Mouse (Mus musculus): ENCODE measurements around the gene Gm49380. TPM values are rescaled to one million over a fixed set of nuclear protein-coding genes. Genes with fewer than 3 reads are reported as not detected.

Gene Gm49380
- total and polyA plus RNA-seq, 2 experiments from 2014 or later = 0.81 TPM; not detected in 1

DNA sequence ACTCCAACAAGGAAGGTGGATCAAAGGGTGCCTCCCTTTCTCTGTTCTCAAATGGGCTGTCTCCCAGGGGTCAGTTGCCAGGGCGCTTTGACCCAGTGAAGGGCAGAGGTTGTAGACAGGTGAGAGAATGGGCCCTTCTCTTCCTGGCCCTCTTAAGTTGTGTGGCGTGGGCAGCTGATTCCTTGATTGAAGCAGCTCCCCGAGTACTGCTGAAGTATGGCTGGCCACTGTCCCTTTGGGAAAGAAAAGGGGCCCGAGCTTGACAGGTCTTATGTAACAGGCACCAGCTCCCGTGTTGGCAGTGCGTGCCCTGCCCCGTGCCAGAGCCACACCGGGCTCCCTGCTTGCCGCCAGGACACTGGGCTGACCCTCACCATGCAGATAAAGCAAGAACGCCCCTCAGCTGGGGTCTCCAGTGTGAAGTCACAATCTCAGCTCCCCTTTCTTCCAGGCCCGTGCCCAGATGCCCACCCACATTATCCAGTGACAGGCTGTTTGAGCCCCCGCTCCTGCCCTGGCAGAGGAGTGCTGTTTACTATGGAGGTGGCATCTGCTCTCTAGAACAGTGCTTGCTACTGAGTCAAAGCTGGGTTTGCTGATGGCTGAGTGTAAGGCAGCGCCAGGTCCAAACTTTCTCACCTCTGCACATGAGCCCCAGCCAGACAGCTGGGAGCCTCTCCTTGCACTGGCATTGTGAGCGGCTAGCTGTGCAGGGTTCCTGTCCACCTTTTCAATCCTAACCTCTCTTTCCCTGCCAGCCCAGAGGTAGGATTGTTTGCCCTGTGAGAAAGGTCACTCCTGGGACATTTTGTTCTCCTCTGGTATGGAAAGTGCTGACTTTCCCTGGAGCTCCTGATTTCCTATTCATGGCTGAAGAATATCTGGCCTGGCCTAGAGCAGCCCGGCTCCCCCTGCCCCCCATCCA, 27.3 kb downstream of the Gm49380 start:
- Histone ChIP-seq H3K36me3 (ENCODE audit: insufficient read depth) (peaks cover 1% of the 10 kb centered on the region; the same call in 1 of the 2 replicates), H3K4me2 (ENCODE audit: low read depth) (peak overlapping the region; percentile 100)

DNA sequence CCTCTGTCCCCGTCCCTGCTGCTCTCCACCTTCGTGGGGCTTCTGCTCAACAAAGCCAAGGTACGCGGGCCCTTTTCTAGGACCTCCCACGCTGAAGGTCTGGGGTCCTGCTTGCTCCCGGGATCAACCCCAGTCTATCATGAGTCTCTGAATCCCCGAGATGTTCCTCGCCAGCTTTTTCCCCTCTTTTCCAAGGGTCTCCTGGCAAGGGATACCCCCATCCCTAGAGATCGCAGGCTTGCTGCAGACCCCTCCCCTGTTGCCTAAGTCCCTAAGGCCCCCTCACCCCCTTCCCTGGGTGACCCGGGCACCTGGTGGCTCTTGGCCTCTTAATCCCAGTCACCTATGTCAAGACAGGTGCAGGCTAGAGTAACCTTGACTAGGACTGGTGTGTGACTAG, 28.0 kb downstream of the Gm49380 start:
- Histone ChIP-seq H3K36me3 (ENCODE audit: insufficient read depth) (no peaks in the 10 kb centered on the region), H3K27me3 (ENCODE audit: insufficient read depth, low read length) (no peaks in the 10 kb centered on the region), H3K4me1 (ENCODE audit: insufficient read depth) (peaks cover 17% of the 10 kb centered on the region; the same call in 1 of the 2 replicates), H3K9me3 (ENCODE audit: low read length) (no peaks in the 10 kb centered on the region), H3K9ac (peak overlapping the region; percentile 61), H3K27ac (ENCODE audit: low read depth, low read length) (no peak overlapping the region), H3K4me3 (ENCODE audit: low read depth, low read length) (peak overlapping the region; percentile 53), H3K4me2 (ENCODE audit: low read depth) (peak overlapping the region; percentile 100)
- 5% methylated on average over 10 of the region's 10 CpGs for WGBS
- TF ChIP-seq CTCF (IDR thresholded peaks at IDR 0.05; ENCODE audit: low read depth) = no peak
- no peak for ATAC-seq
- no peak for DNase-seq

More for the DNA sequence above, 27.3 kb downstream of the Gm49380 start:
- ATAC-seq (no peak), DNase-seq (no peak)
- no peaks in the 10 kb centered on the region for H3K9me3 ChIP-seq (ENCODE audit: low read length)
- peaks cover 17% of the 10 kb centered on the region; the same call in 1 of the 2 replicates for H3K4me1 ChIP-seq (ENCODE audit: insufficient read depth)
- peak overlapping the region; percentile 53; the same call in 1 of the 2 replicates for H3K4me3 ChIP-seq (ENCODE audit: low read depth, low read length)
- no peak overlapping the region for H3K27ac ChIP-seq (ENCODE audit: low read depth, low read length)
- WGBS = 51% methylated on average over 15 of the region's 15 CpGs
- no peaks in the 10 kb centered on the region for H3K27me3 ChIP-seq (ENCODE audit: insufficient read depth, low read length)
- H3K9ac ChIP-seq = no peak overlapping the region
- no peak for TF ChIP-seq CTCF (IDR thresholded peaks at IDR 0.05; ENCODE audit: low read depth)

DNA sequence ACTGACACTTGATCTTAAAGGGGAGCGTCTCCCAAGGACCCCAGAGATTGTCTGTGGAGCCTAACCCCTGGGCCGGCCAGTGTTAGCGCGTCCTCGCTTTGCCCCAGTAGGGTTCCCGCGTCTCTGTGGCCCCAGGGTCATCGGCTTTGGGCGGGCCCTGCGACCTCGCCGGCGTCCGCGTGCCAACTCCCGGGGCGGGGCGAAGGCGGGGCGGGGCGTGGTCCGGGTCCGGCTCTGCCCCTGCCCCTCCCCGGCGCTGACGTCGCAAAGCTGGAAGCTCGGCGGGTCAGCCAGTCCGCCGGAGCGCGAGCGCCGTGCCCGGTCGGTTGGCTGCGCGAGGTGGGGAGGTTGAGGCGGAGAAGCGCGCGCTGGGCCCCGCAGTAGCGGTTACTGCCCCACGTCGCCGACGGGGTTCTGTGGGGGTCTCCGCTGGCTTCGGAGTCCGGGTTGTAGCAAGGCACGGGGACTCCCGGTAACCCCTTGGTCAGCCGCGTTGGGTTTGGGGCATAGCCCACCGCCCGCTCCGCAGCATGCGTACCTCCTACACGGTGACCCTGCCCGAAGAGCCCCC, 28.6 kb downstream of the Gm49380 start:
- Histone ChIP-seq H3K4me2 (ENCODE audit: low read depth) (peak overlapping the region; percentile 100), H3K27me3 (ENCODE audit: insufficient read depth, low read length) (no peaks in the 10 kb centered on the region), H3K4me3 (ENCODE audit: low read depth, low read length) (peak overlapping the region; percentile 53), H3K9me3 (ENCODE audit: low read length) (no peaks in the 10 kb centered on the region), H3K9ac (peak overlapping the region; percentile 61), H3K27ac (ENCODE audit: low read depth, low read length) (no peak overlapping the region), H3K36me3 (ENCODE audit: insufficient read depth) (no peaks in the 10 kb centered on the region), H3K4me1 (ENCODE audit: insufficient read depth) (peaks cover 17% of the 10 kb centered on the region; the same call in 1 of the 2 replicates)
- TF ChIP-seq CTCF (IDR thresholded peaks at IDR 0.05; ENCODE audit: low read depth) = no peak
- DNase-seq (no peak), ATAC-seq (peak; percentile 10; the same call in 1 of the 2 replicates)
- WGBS = under 1% methylated on average over 61 of the region's 62 CpGs

DNA sequence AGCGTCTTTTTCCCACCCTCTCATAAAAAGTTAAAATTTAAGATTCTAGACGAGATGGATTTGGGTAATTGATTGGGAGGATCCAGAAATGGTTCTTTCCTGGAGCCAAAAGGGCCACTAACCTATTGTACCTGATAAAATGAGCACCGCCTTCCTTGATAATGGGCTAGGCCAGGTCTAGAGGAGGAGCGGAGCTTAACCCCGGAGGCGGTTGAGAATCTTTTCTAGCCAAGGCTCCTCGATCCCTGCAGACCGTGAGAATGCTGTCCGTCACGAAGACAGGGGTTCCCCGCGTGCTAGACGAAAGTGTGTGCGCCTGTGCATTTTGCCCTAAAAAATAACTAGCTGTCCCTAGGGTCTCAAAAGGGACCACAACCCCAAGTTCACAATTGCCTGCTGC, 29.1 kb downstream of the Gm49380 start:
- TF ChIP-seq CTCF (IDR thresholded peaks at IDR 0.05; ENCODE audit: low read depth) = no peak
- H3K36me3 ChIP-seq (ENCODE audit: insufficient read depth) = no peaks in the 10 kb centered on the region
- peak overlapping the region; percentile 100 for H3K4me2 ChIP-seq (ENCODE audit: low read depth)
- WGBS = 3% methylated on average over 14 of the region's 14 CpGs
- H3K9me3 ChIP-seq (ENCODE audit: low read length) = no peaks in the 10 kb centered on the region
- peak overlapping the region; percentile 61 for H3K9ac ChIP-seq
- peak overlapping the region; percentile 35; the same call in 1 of the 2 replicates for H3K27ac ChIP-seq (ENCODE audit: low read depth, low read length)
- ATAC-seq (no peak), DNase-seq (no peak)
- peak overlapping the region; percentile 53 for H3K4me3 ChIP-seq (ENCODE audit: low read depth, low read length)
- H3K27me3 ChIP-seq (ENCODE audit: insufficient read depth, low read length) = no peaks in the 10 kb centered on the region
- H3K4me1 ChIP-seq (ENCODE audit: insufficient read depth) = peaks cover 17% of the 10 kb centered on the region; the same call in 1 of the 2 replicates

DNA sequence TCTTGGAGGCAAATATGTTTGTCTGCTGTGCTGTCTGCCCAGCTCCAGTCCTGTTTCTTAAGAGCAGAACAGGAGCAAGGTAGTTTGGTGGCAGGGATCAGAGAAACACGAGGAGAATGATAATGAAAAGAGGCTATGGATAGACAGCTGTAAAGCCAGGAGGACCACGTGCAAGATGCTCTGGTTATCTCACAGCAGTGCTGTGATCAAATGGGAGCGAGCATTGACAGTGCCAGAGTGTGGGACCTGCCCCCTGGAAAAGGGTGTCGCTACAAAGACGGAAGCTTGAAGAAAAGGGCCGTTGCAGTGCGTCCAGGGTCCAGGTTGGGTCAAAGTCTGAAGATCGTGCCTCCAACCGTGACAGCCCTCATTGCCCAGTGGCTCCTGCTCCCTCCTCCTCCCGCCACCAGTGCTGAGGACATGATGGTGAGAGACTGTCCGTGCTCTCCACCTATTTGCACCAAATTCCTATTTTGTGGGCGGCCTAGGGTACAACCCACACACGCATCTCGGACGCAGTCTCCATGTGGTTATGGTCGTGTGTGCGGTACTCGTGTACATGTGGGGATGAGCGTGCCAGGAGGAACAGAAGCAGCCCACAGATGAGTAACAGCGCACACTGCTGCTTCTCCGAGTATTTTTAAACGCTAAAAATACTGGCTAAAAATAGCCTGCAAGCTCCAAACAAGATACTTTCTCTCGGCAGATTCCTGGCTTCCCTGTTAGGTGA, 29.7 kb downstream of the Gm49380 start:
- 0 out of 2 replicates have a peak overlapping the region, but pooled peaks have one; percentile 61 for H3K9ac ChIP-seq
- 17% methylated on average over 23 of the region's 23 CpGs for WGBS
- no peaks in the 10 kb centered on the region for H3K36me3 ChIP-seq (ENCODE audit: insufficient read depth)
- no peaks in the 10 kb centered on the region for H3K9me3 ChIP-seq (ENCODE audit: low read length)
- H3K27me3 ChIP-seq (ENCODE audit: insufficient read depth, low read length) = no peaks in the 10 kb centered on the region
- ATAC-seq (peak; percentile 73), DNase-seq (peak; percentile 78)
- no peak for TF ChIP-seq CTCF (IDR thresholded peaks at IDR 0.05; ENCODE audit: low read depth)
- H3K4me3 ChIP-seq (ENCODE audit: low read depth, low read length) = peak overlapping the region; percentile 53
- peak overlapping the region; percentile 64 for H3K27ac ChIP-seq (ENCODE audit: low read depth, low read length)
- H3K4me2 ChIP-seq (ENCODE audit: low read depth) = peak overlapping the region; percentile 100
- peaks cover 15% of the 10 kb centered on the region; the same call in 1 of the 2 replicates for H3K4me1 ChIP-seq (ENCODE audit: insufficient read depth)

DNA sequence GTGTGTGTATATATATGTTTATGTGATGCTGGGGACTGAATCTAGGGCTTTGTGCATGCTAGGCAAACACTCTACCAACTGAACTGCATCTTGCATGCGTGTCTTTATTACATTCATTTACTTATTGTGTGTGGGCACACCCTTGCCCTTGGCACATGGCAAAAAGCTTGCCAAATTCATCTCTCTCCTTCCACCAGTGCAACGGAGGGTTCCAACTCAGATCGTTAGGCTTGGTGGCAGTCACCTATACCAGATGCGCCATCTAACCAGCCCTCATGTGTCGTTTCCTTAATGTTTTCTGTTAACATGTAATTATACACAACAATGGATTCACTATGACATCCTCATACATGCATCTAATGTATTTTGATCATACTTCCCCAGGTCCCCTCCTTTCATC, 31.0 kb downstream of the Gm49380 start:
- H3K27me3 ChIP-seq (ENCODE audit: insufficient read depth, low read length) = no peaks in the 10 kb centered on the region
- H3K4me1 ChIP-seq (ENCODE audit: insufficient read depth) = peaks cover 15% of the 10 kb centered on the region; the same call in 1 of the 2 replicates
- no peaks in the 10 kb centered on the region for H3K36me3 ChIP-seq (ENCODE audit: insufficient read depth)
- DNase-seq (no peak), ATAC-seq (no peak)
- H3K9ac ChIP-seq = no peak overlapping the region
- TF ChIP-seq CTCF (IDR thresholded peaks at IDR 0.05; ENCODE audit: low read depth) = no peak
- no peaks in the 10 kb centered on the region for H3K9me3 ChIP-seq (ENCODE audit: low read length)
- no peak overlapping the region for H3K27ac ChIP-seq (ENCODE audit: low read depth, low read length)
- H3K4me3 ChIP-seq (ENCODE audit: low read depth, low read length) = no peak overlapping the region
- no peak overlapping the region for H3K4me2 ChIP-seq (ENCODE audit: low read depth)
- WGBS = 76% methylated on average over 5 of the region's 5 CpGs
